Mouse (Mus musculus): Measurements from ENCODE around the gene Grip1. TPM values are rescaled to one million over a fixed set of nuclear protein-coding genes. Genes with fewer than 3 reads are reported as not detected.
"Not testable (repeated sequence)": the region's sequence is repeated elsewhere in the genome, so short reads cannot be mapped to it uniquely, and the experiment has no call there.

The Grip1 gene
- polyA plus RNA-seq, 1 experiment from 2014 or later, result 2.2 TPM

DNA sequence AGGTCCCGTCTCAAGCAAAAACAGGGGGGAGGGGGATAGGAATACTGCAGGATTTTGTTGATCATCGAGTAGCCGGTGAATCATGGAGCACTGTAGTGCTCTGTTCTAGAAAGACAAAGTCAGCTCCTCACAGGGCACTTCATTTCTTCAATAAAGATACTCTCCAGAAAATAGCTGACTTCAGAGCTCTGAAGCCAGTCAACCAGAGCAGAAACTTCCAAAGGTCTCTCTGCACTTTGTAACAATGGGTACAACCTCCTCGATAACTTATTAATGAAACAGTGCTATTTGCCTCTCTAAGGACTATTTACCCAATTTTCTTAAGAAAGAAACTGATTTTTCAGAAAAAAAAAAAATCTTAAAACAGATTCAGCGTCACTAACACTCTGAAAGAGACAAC, 642.1 kb downstream of the Grip1 start:
- no peak for ATAC-seq
- no peak for DNase-seq (ENCODE audit: low read depth, low spot score)
- no peaks in the 10 kb centered on the region for H3K27me3 ChIP-seq
- ChIA-PET POLR2A (no interaction called here), CTCF (no interaction called here)
- in situ Hi-C loops (cut with MboI; ENCODE audit: low pct_unique_long_range_greater_than_20kb), result no loop called here
- TF ChIP-seq CTCF (IDR thresholded peaks at IDR 0.05), result no peak

GRCm38 (mm10) chr10:120097564-120097963, 643.9 kb downstream of the Grip1 start:
- ATAC-seq, result no peak
- no peak for DNase-seq (ENCODE audit: low read depth, low spot score)
- in situ Hi-C loops (cut with MboI; ENCODE audit: low pct_unique_long_range_greater_than_20kb), result no loop called here
- no peaks in the 10 kb centered on the region for H3K27me3 ChIP-seq
- POLR2A ChIA-PET, result no interaction called here
- CTCF ChIA-PET, result no interaction called here
- no peak for TF ChIP-seq CTCF (IDR thresholded peaks at IDR 0.05)

DNA sequence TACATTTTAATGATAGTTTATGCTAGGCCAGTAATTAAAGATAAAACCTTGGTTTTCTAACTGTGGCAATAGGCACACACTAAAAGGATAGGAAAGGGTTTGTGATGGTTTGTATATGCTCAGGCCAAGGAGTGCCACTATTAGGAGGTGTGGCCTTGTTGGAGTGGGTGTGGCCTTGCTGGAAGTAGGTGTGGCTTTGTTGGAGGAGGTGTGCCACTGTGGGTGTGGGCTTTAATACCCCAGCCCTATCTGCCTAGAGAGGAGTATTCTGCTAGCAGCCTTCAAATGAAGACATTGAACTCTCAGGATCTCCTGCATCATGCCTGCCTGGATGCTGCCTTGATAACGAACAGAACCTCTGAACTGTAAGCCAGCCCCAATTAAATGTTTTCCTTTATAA, 647.2 kb downstream of the Grip1 start:
- no peak for ATAC-seq

GRCm38 (mm10) chr10:120111691-120112319, 658.2 kb downstream of the Grip1 start:
- H3K27me3 ChIP-seq, result peaks cover 5% of the 10 kb centered on the region
- ChIA-PET CTCF (interaction anchor here (2.4 kb wide), 1 partner anchor 12 kb away, joined by 11 read pairs; no protein-coding TSS in a partner anchor), POLR2A (interaction anchor here (0.7 kb wide), 1 partner anchor 304 kb away, joined by 3 read pairs; no protein-coding TSS in a partner anchor)
- ATAC-seq (no peak), DNase-seq (ENCODE audit: low read depth, low spot score) (no peak)
- in situ Hi-C loops (cut with MboI; ENCODE audit: low pct_unique_long_range_greater_than_20kb), result no loop called here
- no peak for TF ChIP-seq CTCF (IDR thresholded peaks at IDR 0.05)

More for the DNA sequence above, 647.2 kb downstream of the Grip1 start:
- H3K27me3 ChIP-seq, result no peaks in the 10 kb centered on the region
- no peak for TF ChIP-seq CTCF (IDR thresholded peaks at IDR 0.05)
- DNase-seq (ENCODE audit: low read depth, low spot score), result no peak
- ChIA-PET POLR2A (no interaction called here), CTCF (no interaction called here)
- in situ Hi-C loops (cut with MboI; ENCODE audit: low pct_unique_long_range_greater_than_20kb), result no loop called here

DNA sequence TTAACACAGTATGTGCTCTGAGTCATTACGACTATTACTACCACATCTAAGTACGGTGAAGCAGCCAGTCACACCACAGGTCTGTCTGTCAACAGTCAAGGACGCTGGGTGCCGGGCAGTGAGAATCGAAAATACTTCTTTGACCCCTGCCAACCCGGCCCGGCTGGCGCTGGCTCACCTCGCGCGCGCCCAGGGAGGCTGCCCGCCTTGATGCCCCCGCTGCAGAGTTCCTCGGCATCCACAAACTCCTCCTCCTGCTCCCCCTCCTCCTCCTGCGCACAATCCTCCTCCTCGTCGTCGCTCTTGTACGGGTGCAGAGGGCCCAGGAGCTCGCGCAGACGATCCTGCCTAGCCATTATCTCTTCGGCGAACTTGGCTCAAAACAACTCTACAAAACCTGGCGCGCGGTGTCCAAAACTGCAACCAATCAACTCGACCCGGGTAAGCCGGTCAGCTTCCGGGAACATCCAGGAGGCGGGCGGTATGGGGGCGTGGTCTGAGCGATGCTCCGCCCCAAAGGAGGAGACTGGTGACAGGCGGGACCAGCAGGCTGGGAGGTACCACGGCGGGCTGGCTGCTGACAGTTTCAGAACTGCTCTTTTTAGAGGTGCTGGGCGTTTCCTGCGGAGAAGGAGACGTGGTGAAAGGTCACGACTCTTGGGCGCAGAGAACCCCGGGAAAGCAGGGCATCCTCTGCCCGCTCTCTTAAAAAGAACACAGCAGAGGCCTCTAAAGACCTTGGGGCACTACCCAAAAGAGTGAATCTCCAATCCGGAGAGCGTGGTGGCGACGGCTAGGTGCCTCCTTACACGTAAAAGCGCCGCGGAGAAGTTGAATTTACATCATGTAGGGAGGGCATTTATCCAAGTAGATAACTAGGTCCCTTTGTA, 659.1 kb downstream of the Grip1 start, which contains the start of gene Helb:
Gene Helb, minus strand, starts transcription at position 481 of the 890 bp plus-strand sequence.
- ATAC-seq (peak; percentile 100), DNase-seq (ENCODE audit: low read depth, low spot score) (peak; percentile 54)
- CTCF ChIA-PET, result interaction anchor here (2.4 kb wide), 1 partner anchor 12 kb away, joined by 11 read pairs; no protein-coding TSS in a partner anchor
- H3K27me3 ChIP-seq, result peaks cover 5% of the 10 kb centered on the region
- no peak for TF ChIP-seq CTCF (IDR thresholded peaks at IDR 0.05)
- POLR2A ChIA-PET, result interaction anchor here (0.7 kb wide), 1 partner anchor 305 kb away, joined by 3 read pairs; no protein-coding TSS in a partner anchor
- in situ Hi-C loops (cut with MboI; ENCODE audit: low pct_unique_long_range_greater_than_20kb), result no loop called here

DNA sequence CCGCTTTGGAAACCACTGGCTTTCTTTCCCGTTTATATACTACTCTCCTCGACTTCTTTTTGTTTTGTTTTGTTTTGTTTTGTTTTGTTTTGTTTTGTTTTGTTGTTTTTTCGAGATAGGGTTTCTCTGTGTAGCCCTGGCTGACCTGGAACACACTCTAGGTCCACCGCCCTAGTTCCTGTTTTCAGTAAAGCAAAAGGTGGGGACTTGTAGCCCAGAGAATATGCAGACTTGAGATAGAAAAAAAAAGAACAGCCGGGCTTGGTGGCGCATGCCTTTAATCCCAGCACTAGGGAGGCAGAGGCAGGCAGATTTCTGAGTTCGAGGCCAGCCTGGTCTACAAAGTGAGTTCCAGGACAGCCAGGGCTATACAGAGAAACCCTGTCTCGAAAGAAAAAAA, 659.9 kb downstream of the Grip1 start:
- H3K27me3 ChIP-seq; CTCF ChIA-PET; DNase-seq (ENCODE audit: low read depth, low spot score); POLR2A ChIA-PET; ATAC-seq; in situ Hi-C loops (cut with MboI; ENCODE audit: low pct_unique_long_range_greater_than_20kb): not testable (repeated sequence)

GRCm38 (mm10) chr10:120113980-120114379, 660.4 kb downstream of the Grip1 start:
- ChIA-PET POLR2A (no interaction called here), CTCF (interaction anchor here (1.0 kb wide), 1 partner anchor 310 kb away, joined by 3 read pairs; no protein-coding TSS in a partner anchor)
- DNase-seq (ENCODE audit: low read depth, low spot score) (no peak), ATAC-seq (no peak)
- peaks cover 5% of the 10 kb centered on the region for H3K27me3 ChIP-seq
- no peak for TF ChIP-seq CTCF (IDR thresholded peaks at IDR 0.05)
- in situ Hi-C loops (cut with MboI; ENCODE audit: low pct_unique_long_range_greater_than_20kb), result no loop called here

GRCm38 (mm10) chr10:120114493-120114892, 660.9 kb downstream of the Grip1 start:
- in situ Hi-C loops (cut with MboI; ENCODE audit: low pct_unique_long_range_greater_than_20kb), result no loop called here
- ATAC-seq (no peak), DNase-seq (ENCODE audit: low read depth, low spot score) (no peak)
- TF ChIP-seq CTCF (IDR thresholded peaks at IDR 0.05), result no peak
- CTCF ChIA-PET, result interaction anchor here (1.0 kb wide), 1 partner anchor 310 kb away, joined by 3 read pairs; no protein-coding TSS in a partner anchor
- POLR2A ChIA-PET, result no interaction called here
- H3K27me3 ChIP-seq, result peaks cover 5% of the 10 kb centered on the region

DNA sequence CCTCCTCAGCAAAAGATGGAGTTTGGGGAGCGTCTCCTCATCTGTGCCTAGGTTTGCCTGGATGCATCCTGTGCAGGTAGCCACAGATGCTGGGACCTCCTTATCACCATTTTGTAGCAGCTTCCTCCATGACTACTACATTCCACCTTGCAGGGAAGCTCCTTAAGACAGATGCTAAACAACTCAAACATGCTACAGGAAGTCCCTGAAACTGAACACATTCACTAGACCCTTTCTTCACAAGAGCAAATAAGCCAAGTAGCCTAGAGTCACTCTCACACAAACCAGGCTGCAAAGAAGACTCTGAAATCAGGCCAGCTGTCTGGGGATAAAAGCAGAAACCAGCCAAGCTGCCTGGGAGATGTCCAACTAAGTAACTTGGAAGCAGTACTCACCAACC, 661.6 kb downstream of the Grip1 start:
- no peak for DNase-seq (ENCODE audit: low read depth, low spot score)
- peaks cover 5% of the 10 kb centered on the region for H3K27me3 ChIP-seq
- CTCF ChIA-PET, result no interaction called here
- POLR2A ChIA-PET, result no interaction called here
- in situ Hi-C loops (cut with MboI; ENCODE audit: low pct_unique_long_range_greater_than_20kb), result no loop called here
- ATAC-seq, result no peak
- no peak for TF ChIP-seq CTCF (IDR thresholded peaks at IDR 0.05)

DNA sequence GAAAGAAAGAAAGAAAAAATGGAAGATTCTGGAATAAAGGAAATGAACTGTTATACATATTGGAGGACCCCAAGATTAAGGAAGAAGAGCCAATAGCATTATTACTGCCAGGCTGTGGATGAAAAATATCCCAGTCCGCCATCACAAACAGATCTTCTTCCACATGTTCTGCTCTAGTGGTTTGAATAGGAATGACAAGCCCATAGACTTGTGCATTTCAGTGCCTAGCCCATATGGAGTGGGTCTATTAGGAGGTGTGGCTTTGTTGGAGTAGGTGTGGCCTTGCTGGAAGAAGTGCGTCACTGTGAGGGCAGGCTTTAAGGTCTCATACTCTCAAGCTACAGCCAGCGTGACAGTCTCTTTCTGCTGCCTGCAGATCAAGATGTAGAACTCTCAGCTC, 670.1 kb downstream of the Grip1 start:
- POLR2A ChIA-PET, result interaction anchor here (1.0 kb wide), 1 partner anchor 264 kb away, joined by 3 read pairs; no protein-coding TSS in a partner anchor
- no peak for TF ChIP-seq CTCF (IDR thresholded peaks at IDR 0.05)
- CTCF ChIA-PET, result interaction anchor here (1.3 to 1.7 kb wide), 2 partner anchors 12 to 320 kb away, joined by 3 to 11 read pairs; partner anchors contain the start of gene Helb
- H3K27me3 ChIP-seq, result no peaks in the 10 kb centered on the region
- in situ Hi-C loops (cut with MboI; ENCODE audit: low pct_unique_long_range_greater_than_20kb), result loop anchor here (5.0 kb wide), 2 partner anchors 316 to 481 kb away; no protein-coding TSS in a partner anchor
- no peak for ATAC-seq
- DNase-seq (ENCODE audit: low read depth, low spot score), result no peak
